11 mouse cellular contexts compared by ENCODE assay signal in the genomic region with DNA sequence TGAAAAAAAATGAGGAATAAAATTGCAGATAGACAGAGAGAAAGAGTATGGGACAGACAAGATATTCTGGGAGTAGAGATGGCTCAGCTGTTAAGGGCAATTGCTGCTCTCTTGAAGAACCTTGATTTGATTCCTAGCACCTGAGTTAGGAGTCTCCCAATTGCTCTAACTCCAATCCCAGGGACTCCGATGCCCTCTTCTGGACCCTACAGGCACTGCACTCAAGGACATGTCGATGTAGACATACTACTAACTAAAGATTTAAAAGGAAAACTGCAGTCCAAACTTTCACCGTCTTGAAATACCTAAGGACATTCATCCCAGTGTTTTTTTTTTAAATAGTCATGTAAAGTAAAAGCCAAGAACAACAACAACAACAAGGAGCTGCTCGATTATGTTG.
A peak's percentile ranks its signal among the peaks of the same experiment; 100 is the strongest.
DNase-seq lines count a peak whose midpoint lies in the region; ATAC-seq and TF ChIP-seq lines count a peak whose summit lies in the region.
"Had no signal": no experiment of that assay in that cellular context is flagged by ENCODE, and none has a peak within 500 bp of the region (broad histone marks: within the 10 kb centered on the region; RNA-seq: fewer than 3 reads in every experiment).

No protein-coding gene starts in this region.

- no peak overlapping the region for H3K4me2 ChIP-seq in kidney, embryonic 16.5 days (replicated peaks; ENCODE audit: low read depth, low read length)
- H3K4me2 ChIP-seq: forebrain, embryonic 13.5 days had no signal

- H3K27me3 ChIP-seq in kidney, embryonic 16.5 days (ENCODE audit: insufficient read depth, low read length) = peaks cover 56% of the 10 kb centered on the region
- H3K27me3 ChIP-seq in E14TG2a.4 (ENCODE audit: insufficient read depth, low read length) = peaks cover 13% of the 10 kb centered on the region
- peaks cover 28% of the 10 kb centered on the region for H3K27me3 ChIP-seq in limb, embryonic 10.5 days (ENCODE audit: low read depth, poor library complexity, severe bottlenecking)
- peaks cover 19% of the 10 kb centered on the region for H3K27me3 ChIP-seq in embryonic facial prominence, embryonic 10.5 days (replicated peaks; ENCODE audit: low read depth, poor library complexity, severe bottlenecking)

- H3K4me3 ChIP-seq in kidney, embryonic 16.5 days (ENCODE audit: low read length) = no peak overlapping the region
- H3K4me3 ChIP-seq in E14TG2a.4 (replicated peaks; ENCODE audit: low read length) = no peak overlapping the region
- no peak overlapping the region for H3K4me3 ChIP-seq in cortical plate, adult 2 months (ENCODE audit: insufficient read depth, low read length)
- no peak overlapping the region for H3K4me3 ChIP-seq in limb, embryonic 10.5 days
- H3K4me3 ChIP-seq in embryonic facial prominence, embryonic 10.5 days = no peak overlapping the region
- H3K4me3 ChIP-seq: forebrain, embryonic 13.5 days had no signal

- TF ChIP-seq POLR2A in cortical plate, adult 2 months (IDR thresholded peaks at IDR 0.05; ENCODE audit: extremely low read depth, insufficient read depth, low read length) = no peak

- WGBS in kidney, embryonic 16.5 days = 50% methylated on average over 4 of the region's 4 CpGs
- 65% methylated on average over 4 of the region's 4 CpGs for WGBS in limb, embryonic 10.5 days
- 66% methylated on average over 4 of the region's 4 CpGs for WGBS in embryonic facial prominence, embryonic 10.5 days

- ATAC-seq in kidney, embryonic 16.5 days (ENCODE audit: low FRiP score, low TSS enrichment) = no peak
- ATAC-seq: forebrain, embryonic 13.5 days had no signal

- H3K9me3 ChIP-seq in kidney, embryonic 16.5 days (ENCODE audit: low read length) = no peaks in the 10 kb centered on the region
- no peaks in the 10 kb centered on the region for H3K9me3 ChIP-seq in E14TG2a.4 (ENCODE audit: low read length)
- H3K9me3 ChIP-seq in limb, embryonic 10.5 days (replicated peaks) = no peaks in the 10 kb centered on the region
- no peaks in the 10 kb centered on the region for H3K9me3 ChIP-seq in embryonic facial prominence, embryonic 10.5 days
- H3K9me3 ChIP-seq: forebrain, embryonic 13.5 days had no signal

- H3K9ac ChIP-seq in kidney, embryonic 16.5 days (replicated peaks; ENCODE audit: low read length) = no peak overlapping the region
- H3K9ac ChIP-seq: forebrain, embryonic 13.5 days had no signal

- peak; percentile 64 for TF ChIP-seq CTCF in E14TG2a.4 (conservative IDR thresholded peaks at IDR 0.05; ENCODE audit: low read length)
- 0 out of 2 replicates have a peak, but pooled peaks have one; percentile 7 for TF ChIP-seq CTCF in cortical plate, adult 2 months (IDR thresholded peaks at IDR 0.05; ENCODE audit: extremely low read depth, insufficient read depth, low read length)

- H3K36me3 ChIP-seq in kidney, embryonic 16.5 days (ENCODE audit: insufficient read depth, low read length) = no peaks in the 10 kb centered on the region
- H3K36me3 ChIP-seq in E14TG2a.4 (ENCODE audit: insufficient read depth, low read length) = no peaks in the 10 kb centered on the region
- no peaks in the 10 kb centered on the region for H3K36me3 ChIP-seq in limb, embryonic 10.5 days
- H3K36me3 ChIP-seq in embryonic facial prominence, embryonic 10.5 days (replicated peaks) = no peaks in the 10 kb centered on the region

- H3K4me1 ChIP-seq in kidney, embryonic 16.5 days (ENCODE audit: insufficient read depth, low read length) = no peaks in the 10 kb centered on the region
- no peaks in the 10 kb centered on the region for H3K4me1 ChIP-seq in E14TG2a.4 (replicated peaks; ENCODE audit: low read depth, low read length)
- no peaks in the 10 kb centered on the region for H3K4me1 ChIP-seq in cortical plate, adult 2 months (ENCODE audit: control insufficient read depth, insufficient read depth, low read length)
- peaks cover 25% of the 10 kb centered on the region for H3K4me1 ChIP-seq in limb, embryonic 10.5 days
- peaks cover 11% of the 10 kb centered on the region for H3K4me1 ChIP-seq in embryonic facial prominence, embryonic 10.5 days
- H3K4me1 ChIP-seq: forebrain, embryonic 13.5 days had no signal

- H3K27ac ChIP-seq in kidney, embryonic 16.5 days (ENCODE audit: low read length) = no peak overlapping the region
- H3K27ac ChIP-seq in cortical plate, adult 2 months (ENCODE audit: insufficient read depth, low read length) = no peak overlapping the region
- no peak overlapping the region for H3K27ac ChIP-seq in limb, embryonic 10.5 days
- no peak overlapping the region for H3K27ac ChIP-seq in embryonic facial prominence, embryonic 10.5 days (replicated peaks)
- H3K27ac ChIP-seq: forebrain, embryonic 13.5 days; macrophage had no signal

- DNase-seq in cerebellum, postnatal 10 days = peak; percentile 34 to 45
- no peak for DNase-seq in cerebellum, adult 18-20 months
- peak; percentile 32 for DNase-seq in kidney, postnatal 10 days
- DNase-seq in limb, embryonic 10.5 days (ENCODE audit: low spot score) = no peak
- DNase-seq in embryonic facial prominence, embryonic 10.5 days (ENCODE audit: low spot score) = no peak
- DNase-seq: gastrocnemius, postnatal 14 days had no signal

Comparison
In these comparisons a context has a peak if more than half of its experiments do, and no peak if none do; other contexts are left out.
1. DNase-seq: peak in cerebellum, postnatal 10 days (2 of 2) and kidney, postnatal 10 days (single experiment); none in cerebellum, adult 18-20 months (0 of 2), limb, embryonic 10.5 days (single experiment) and embryonic facial prominence, embryonic 10.5 days (single experiment).